Mouse (Mus musculus) testis, adult 2 months (tissue): ENCODE measurements around the gene Dcdc2a. TPM values are rescaled to one million over a fixed set of nuclear protein-coding genes. Genes with fewer than 3 reads are reported as not detected.

Source experiments
- H3K27ac ChIP-seq: fragments of 200-500 bp; 2 replicates; pipeline ENCODE4 v1.5.1; 2012; ENCODE audit warnings: low read depth, low read length; ENCODE audit not compliant: control insufficient read depth, insufficient read depth
- H3K27me3 ChIP-seq: fragments of 200-500 bp; 2 replicates; pipeline ENCODE4 v1.6.1; 2012; ENCODE audit warnings: mild to moderate bottlenecking, low read length, moderate library complexity; ENCODE audit not compliant: control insufficient read depth, insufficient read depth
- H3K36me3 ChIP-seq: fragments of 200-500 bp; 2 replicates; pipeline ENCODE4 v1.6.1; 2012; ENCODE audit warnings: mild to moderate bottlenecking, low read length; ENCODE audit not compliant: control insufficient read depth, insufficient read depth
- H3K4me1 ChIP-seq: fragments of 200-500 bp; 2 replicates; pipeline ENCODE4 v1.6.1; 2012; ENCODE audit warnings: low read length; ENCODE audit not compliant: control insufficient read depth, insufficient read depth
- H3K4me3 ChIP-seq: fragments of 200-500 bp; 2 replicates; pipeline ENCODE4 v1.5.1; 2012; ENCODE audit warnings: low read depth, mild to moderate bottlenecking, low read length, moderate library complexity, mixed read lengths; ENCODE audit not compliant: control insufficient read depth
- CTCF ChIP-seq: fragments of 200-500 bp; IDR thresholded peaks from 2 replicates; pipeline ENCODE4 v1.5.1; 2012; ENCODE audit warnings: low read depth, mild to moderate bottlenecking, inconsistent platforms, low read length, moderate library complexity; ENCODE audit not compliant: control insufficient read depth, insufficient read depth, insufficient replicate concordance
- POLR2A ChIP-seq: fragments of 200-500 bp; IDR thresholded peaks from 2 replicates; pipeline ENCODE4 v1.6.1; 2012; ENCODE audit warnings: low read depth, mild to moderate bottlenecking, inconsistent platforms, low read length, moderate library complexity; ENCODE audit not compliant: control insufficient read depth
- polyA plus RNA-seq: library from polyadenylated mRNA; depleted of rRNA; stranded (reverse); fragments of >200 nt; gene quantifications from 2 replicates; pipeline ENCODE4 v1.2.3, GENCODE M21; 2012

Gene Dcdc2a
- polyA plus RNA-seq, 1 experiment = 3.2 TPM

- Histone ChIP-seq H3K27me3 (no peaks in the 10 kb centered on the region), H3K4me3 (peak overlapping the region; percentile 13; the same call in 1 of the 2 replicates), H3K4me1 (no peaks in the 10 kb centered on the region; the same call in 1 of the 2 replicates), H3K27ac (no peak overlapping the region), H3K36me3 (no peaks in the 10 kb centered on the region)
- no peak for TF ChIP-seq POLR2A
- peak; percentile 47; the same call in 1 of the 2 replicates for TF ChIP-seq CTCF
These were observed 94.5 kb downstream of the Dcdc2a start for GRCm38 (mm10) chr13:25150154-25150781.

- TF ChIP-seq CTCF (no peak), POLR2A (no peak)
- Histone ChIP-seq H3K27ac (no peak overlapping the region), H3K36me3 (no peaks in the 10 kb centered on the region), H3K27me3 (no peaks in the 10 kb centered on the region), H3K4me1 (no peaks in the 10 kb centered on the region; the same call in 1 of the 2 replicates), H3K4me3 (no peak overlapping the region)
These were observed 95.1 kb downstream of the Dcdc2a start for GRCm38 (mm10) chr13:25150861-25151260.

GRCm38 (mm10) chr13:25159917-25160316 is 104.1 kb downstream of the Dcdc2a start:
- H3K4me3 ChIP-seq = no peak overlapping the region
- no peaks in the 10 kb centered on the region for H3K36me3 ChIP-seq
- no peak overlapping the region for H3K27ac ChIP-seq
- TF ChIP-seq CTCF = no peak
- TF ChIP-seq POLR2A = no peak
- H3K4me1 ChIP-seq = no peaks in the 10 kb centered on the region
- H3K27me3 ChIP-seq = no peaks in the 10 kb centered on the region

GRCm38 (mm10) chr13:25160804-25161203 is 105.0 kb downstream of the Dcdc2a start:
- no peak overlapping the region for H3K4me3 ChIP-seq
- no peaks in the 10 kb centered on the region for H3K27me3 ChIP-seq
- no peak overlapping the region for H3K27ac ChIP-seq
- H3K36me3 ChIP-seq = no peaks in the 10 kb centered on the region
- no peak for TF ChIP-seq CTCF
- no peak for TF ChIP-seq POLR2A
- no peaks in the 10 kb centered on the region for H3K4me1 ChIP-seq

GRCm38 (mm10) chr13:25162594-25162993 is 106.8 kb downstream of the Dcdc2a start:
- Histone ChIP-seq H3K4me1 (no peaks in the 10 kb centered on the region), H3K36me3 (no peaks in the 10 kb centered on the region), H3K27ac (no peak overlapping the region), H3K4me3 (no peak overlapping the region), H3K27me3 (no peaks in the 10 kb centered on the region)
- no peak for TF ChIP-seq CTCF
- TF ChIP-seq POLR2A = no peak

- Histone ChIP-seq H3K4me3 (no peak overlapping the region), H3K27ac (no peak overlapping the region), H3K4me1 (no peaks in the 10 kb centered on the region), H3K36me3 (no peaks in the 10 kb centered on the region), H3K27me3 (no peaks in the 10 kb centered on the region)
- no peak for TF ChIP-seq POLR2A
- TF ChIP-seq CTCF = no peak
These were observed 113.1 kb downstream of the Dcdc2a start for GRCm38 (mm10) chr13:25168891-25169290.

GRCm38 (mm10) chr13:25177835-25178234 is 122.0 kb downstream of the Dcdc2a start:
- no peak overlapping the region for H3K27ac ChIP-seq
- no peaks in the 10 kb centered on the region for H3K27me3 ChIP-seq
- H3K4me3 ChIP-seq = no peak overlapping the region
- H3K36me3 ChIP-seq = no peaks in the 10 kb centered on the region
- no peaks in the 10 kb centered on the region for H3K4me1 ChIP-seq
- TF ChIP-seq CTCF (no peak), POLR2A (no peak)
